Mouse (Mus musculus): ENCODE data around the gene Tmod1. TPM values are rescaled to one million over a fixed set of nuclear protein-coding genes. Genes with fewer than 3 reads are reported as not detected.

The Tmod1 gene
- polyA plus RNA-seq, 1 experiment from 2014 or later: 2.5 TPM

DNA sequence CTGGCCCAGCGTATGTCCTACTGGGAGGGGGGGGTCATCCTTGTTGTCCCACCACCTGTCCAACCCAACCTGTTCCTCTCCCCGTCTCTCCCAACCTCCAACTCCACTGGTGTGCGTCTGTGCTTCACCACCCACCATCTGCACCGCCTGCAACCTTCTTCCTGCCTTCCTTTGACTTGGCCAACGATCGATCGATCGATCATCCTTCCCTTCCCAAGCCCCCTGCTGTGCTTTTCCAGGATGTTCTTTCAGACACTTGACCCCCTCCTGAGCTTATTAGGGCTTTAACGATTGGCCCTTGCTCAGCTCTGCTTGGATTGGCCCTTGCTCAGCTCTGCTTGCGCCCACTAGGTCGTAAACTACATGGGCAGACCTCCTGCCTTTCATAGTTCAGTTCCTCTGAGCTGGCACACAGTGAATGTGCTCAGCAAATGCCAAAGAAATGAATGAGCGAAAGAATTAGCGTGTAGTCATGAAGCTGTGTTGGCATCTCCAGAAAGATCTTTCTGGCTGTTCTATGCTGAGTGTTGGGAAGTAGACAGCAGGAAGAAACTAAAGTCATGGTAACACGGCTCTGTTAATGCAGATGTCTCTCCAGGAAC lies 50.9 kb downstream of the Tmod1 start:
- Histone ChIP-seq H3K27me3 (replicated peaks; ENCODE audit: control insufficient read depth, insufficient read depth, low read length) (no peaks in the 10 kb centered on the region), H3K36me3 (ENCODE audit: control insufficient read depth, insufficient read depth, low read length) (no peaks in the 10 kb centered on the region), H3K4me1 (replicated peaks; ENCODE audit: control insufficient read depth, insufficient read depth, low read length) (0 out of 2 replicates have a peak, but pooled peaks cover 4% of the 10 kb centered on the region), H3K27ac (ENCODE audit: low read depth) (no peak overlapping the region), H3K4me3 (ENCODE audit: low read depth, low read length) (no peak overlapping the region), H3K4me2 (ENCODE audit: low read length) (no peak overlapping the region), H3K9me3 (ENCODE audit: control insufficient read depth, low read length) (no peaks in the 10 kb centered on the region), H3K9ac (ENCODE audit: low read length) (no peak overlapping the region)
- ATAC-seq (replicated peaks; ENCODE audit: low FRiP score, low TSS enrichment, low read depth) (no peak), DNase-seq (ENCODE audit: low spot score) (no peak)
- WGBS: 91% methylated on average over 14 of the region's 14 CpGs

- 85% methylated on average over 5 of the region's 5 CpGs for WGBS
- Histone ChIP-seq H3K4me3 (ENCODE audit: low read depth, low read length) (no peak overlapping the region), H3K4me2 (ENCODE audit: low read length) (no peak overlapping the region), H3K9ac (ENCODE audit: low read length) (no peak overlapping the region), H3K9me3 (ENCODE audit: control insufficient read depth, low read length) (no peaks in the 10 kb centered on the region), H3K27me3 (replicated peaks; ENCODE audit: control insufficient read depth, insufficient read depth, low read length) (no peaks in the 10 kb centered on the region), H3K27ac (ENCODE audit: low read depth) (no peak overlapping the region), H3K4me1 (replicated peaks; ENCODE audit: control insufficient read depth, insufficient read depth, low read length) (0 out of 2 replicates have a peak, but pooled peaks cover 4% of the 10 kb centered on the region), H3K36me3 (ENCODE audit: control insufficient read depth, insufficient read depth, low read length) (no peaks in the 10 kb centered on the region)
- DNase-seq (ENCODE audit: low spot score) (no peak), ATAC-seq (replicated peaks; ENCODE audit: low FRiP score, low TSS enrichment, low read depth) (no peak)
Measured at GRCm38 (mm10) chr4:46092429-46093076, 53.8 kb downstream of the Tmod1 start.

DNA sequence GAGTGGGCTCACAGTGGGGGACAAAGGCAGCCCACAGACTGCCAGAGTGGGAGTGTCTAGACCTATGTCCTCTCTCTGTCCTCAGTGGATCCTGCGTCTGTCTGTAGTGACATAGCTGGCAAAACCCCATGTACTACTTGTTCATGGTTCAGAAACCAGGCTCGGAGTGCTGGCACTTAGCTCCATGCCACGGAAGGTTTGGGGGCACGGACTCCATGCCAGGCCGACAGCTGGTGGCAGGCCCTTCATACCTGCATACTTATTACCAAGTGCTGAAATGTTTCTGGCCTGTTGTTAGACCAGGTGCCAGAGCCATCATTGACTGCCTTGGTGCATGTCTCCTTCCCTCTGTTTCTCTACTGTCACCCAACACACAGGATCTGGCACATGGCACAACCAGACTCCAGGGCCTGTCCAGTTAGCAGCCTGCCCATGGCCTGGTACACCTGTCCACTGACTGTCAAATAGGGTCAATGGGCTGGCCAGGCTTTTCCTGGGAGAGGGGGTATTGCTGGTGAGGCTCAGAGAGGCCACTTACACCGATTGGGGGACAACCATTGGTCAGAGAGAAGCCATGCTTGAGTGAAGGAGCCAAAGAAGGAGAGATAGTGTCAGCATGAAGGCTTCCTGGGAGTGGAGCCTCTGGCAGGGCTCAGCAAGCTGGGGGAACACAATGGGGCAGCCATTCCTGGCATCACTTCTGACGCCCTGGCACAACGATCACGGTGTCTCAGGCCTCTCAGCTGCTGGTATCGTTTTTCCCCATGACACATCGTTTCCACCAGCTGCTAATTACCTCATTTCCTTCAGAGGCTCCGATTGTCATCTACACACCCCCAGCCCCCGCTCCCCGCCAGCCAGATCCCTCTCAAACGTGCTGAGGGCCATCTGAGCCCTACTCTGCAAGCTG lies 56.4 kb downstream of the Tmod1 start:
- no peaks in the 10 kb centered on the region for H3K27me3 ChIP-seq (replicated peaks; ENCODE audit: control insufficient read depth, insufficient read depth, low read length)
- ATAC-seq (replicated peaks; ENCODE audit: low FRiP score, low TSS enrichment, low read depth) (no peak), DNase-seq (ENCODE audit: low spot score) (no peak)
- H3K27ac ChIP-seq (ENCODE audit: low read depth): no peak overlapping the region
- H3K4me3 ChIP-seq (ENCODE audit: low read depth, low read length): no peak overlapping the region
- H3K9ac ChIP-seq (ENCODE audit: low read length): no peak overlapping the region
- H3K9me3 ChIP-seq (ENCODE audit: control insufficient read depth, low read length): no peaks in the 10 kb centered on the region
- H3K4me2 ChIP-seq (ENCODE audit: low read length): no peak overlapping the region
- 71% methylated on average over 15 of the region's 15 CpGs for WGBS
- no peaks in the 10 kb centered on the region for H3K4me1 ChIP-seq (replicated peaks; ENCODE audit: control insufficient read depth, insufficient read depth, low read length)
- no peaks in the 10 kb centered on the region for H3K36me3 ChIP-seq (ENCODE audit: control insufficient read depth, insufficient read depth, low read length)

- Histone ChIP-seq H3K4me1 (replicated peaks; ENCODE audit: control insufficient read depth, insufficient read depth, low read length) (peaks cover 3% of the 10 kb centered on the region), H3K27ac (ENCODE audit: low read depth) (no peak overlapping the region), H3K4me2 (ENCODE audit: low read length) (no peak overlapping the region), H3K27me3 (replicated peaks; ENCODE audit: control insufficient read depth, insufficient read depth, low read length) (no peaks in the 10 kb centered on the region), H3K36me3 (ENCODE audit: control insufficient read depth, insufficient read depth, low read length) (no peaks in the 10 kb centered on the region), H3K4me3 (ENCODE audit: low read depth, low read length) (no peak overlapping the region), H3K9me3 (ENCODE audit: control insufficient read depth, low read length) (no peaks in the 10 kb centered on the region), H3K9ac (ENCODE audit: low read length) (no peak overlapping the region)
- DNase-seq (ENCODE audit: low spot score): no peak
- no peak for ATAC-seq (replicated peaks; ENCODE audit: low FRiP score, low TSS enrichment, low read depth)
- WGBS: 95% methylated on average over 3 of the region's 3 CpGs
Measured at GRCm38 (mm10) chr4:46095826-46096159, 57.1 kb downstream of the Tmod1 start.

GRCm38 (mm10) chr4:46096546-46096945 lies 57.8 kb downstream of the Tmod1 start:
- 85% methylated on average over 7 of the region's 7 CpGs for WGBS
- H3K9ac ChIP-seq (ENCODE audit: low read length): no peak overlapping the region
- no peaks in the 10 kb centered on the region for H3K36me3 ChIP-seq (ENCODE audit: control insufficient read depth, insufficient read depth, low read length)
- DNase-seq (ENCODE audit: low spot score) (no peak), ATAC-seq (replicated peaks; ENCODE audit: low FRiP score, low TSS enrichment, low read depth) (no peak)
- peaks cover 10% of the 10 kb centered on the region for H3K4me1 ChIP-seq (replicated peaks; ENCODE audit: control insufficient read depth, insufficient read depth, low read length)
- H3K9me3 ChIP-seq (ENCODE audit: control insufficient read depth, low read length): no peaks in the 10 kb centered on the region
- H3K27ac ChIP-seq (ENCODE audit: low read depth): no peak overlapping the region
- no peak overlapping the region for H3K4me3 ChIP-seq (ENCODE audit: low read depth, low read length)
- no peak overlapping the region for H3K4me2 ChIP-seq (ENCODE audit: low read length)
- no peaks in the 10 kb centered on the region for H3K27me3 ChIP-seq (replicated peaks; ENCODE audit: control insufficient read depth, insufficient read depth, low read length)

- Histone ChIP-seq H3K9me3 (ENCODE audit: control insufficient read depth, low read length) (no peaks in the 10 kb centered on the region), H3K27me3 (replicated peaks; ENCODE audit: control insufficient read depth, insufficient read depth, low read length) (no peaks in the 10 kb centered on the region), H3K4me1 (replicated peaks; ENCODE audit: control insufficient read depth, insufficient read depth, low read length) (peaks cover 12% of the 10 kb centered on the region), H3K27ac (ENCODE audit: low read depth) (no peak overlapping the region), H3K9ac (ENCODE audit: low read length) (no peak overlapping the region), H3K4me2 (ENCODE audit: low read length) (no peak overlapping the region), H3K36me3 (ENCODE audit: control insufficient read depth, insufficient read depth, low read length) (no peaks in the 10 kb centered on the region), H3K4me3 (ENCODE audit: low read depth, low read length) (no peak overlapping the region)
- WGBS: 78% methylated on average over 2 of the region's 2 CpGs
- ATAC-seq (replicated peaks; ENCODE audit: low FRiP score, low TSS enrichment, low read depth) (no peak), DNase-seq (ENCODE audit: low spot score) (no peak)
Measured at GRCm38 (mm10) chr4:46097591-46097990, 58.9 kb downstream of the Tmod1 start.

- WGBS: 81% methylated on average over 9 of the region's 9 CpGs
- H3K27me3 ChIP-seq (replicated peaks; ENCODE audit: control insufficient read depth, insufficient read depth, low read length): no peaks in the 10 kb centered on the region
- H3K4me3 ChIP-seq (ENCODE audit: low read depth, low read length): no peak overlapping the region
- no peak overlapping the region for H3K27ac ChIP-seq (ENCODE audit: low read depth)
- H3K9me3 ChIP-seq (ENCODE audit: control insufficient read depth, low read length): no peaks in the 10 kb centered on the region
- no peaks in the 10 kb centered on the region for H3K36me3 ChIP-seq (ENCODE audit: control insufficient read depth, insufficient read depth, low read length)
- H3K9ac ChIP-seq (ENCODE audit: low read length): no peak overlapping the region
- DNase-seq (ENCODE audit: low spot score): no peak
- peaks cover 12% of the 10 kb centered on the region for H3K4me1 ChIP-seq (replicated peaks; ENCODE audit: control insufficient read depth, insufficient read depth, low read length)
- ATAC-seq (replicated peaks; ENCODE audit: low FRiP score, low TSS enrichment, low read depth): no peak
- H3K4me2 ChIP-seq (ENCODE audit: low read length): no peak overlapping the region
Measured at GRCm38 (mm10) chr4:46099132-46099531, 60.4 kb downstream of the Tmod1 start.

DNA sequence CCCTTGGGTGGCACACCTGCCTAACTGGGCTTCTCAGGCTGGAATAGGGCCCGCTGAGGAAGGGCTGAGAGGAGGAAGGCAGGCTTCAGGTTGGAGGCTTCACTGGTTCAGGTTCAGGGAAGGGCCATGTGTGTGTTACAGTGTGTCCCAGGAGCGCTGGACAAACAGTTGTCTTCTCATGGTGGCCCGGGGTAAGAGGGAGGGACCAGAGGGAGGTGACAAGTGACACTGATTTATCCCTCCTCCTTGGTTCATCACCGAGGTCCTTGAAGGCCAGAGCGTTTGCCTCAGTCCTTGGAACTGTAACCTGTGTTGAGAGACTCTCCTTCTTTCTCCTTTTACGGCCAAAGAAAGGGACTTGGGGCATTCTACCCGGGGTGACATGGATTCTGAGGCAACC lies 61.8 kb downstream of the Tmod1 start:
- H3K9ac ChIP-seq (ENCODE audit: low read length): no peak overlapping the region
- 40% methylated on average over 7 of the region's 7 CpGs for WGBS
- no peak for ATAC-seq (replicated peaks; ENCODE audit: low FRiP score, low TSS enrichment, low read depth)

More for the DNA sequence above, 61.8 kb downstream of the Tmod1 start:
- Histone ChIP-seq H3K27ac (ENCODE audit: low read depth) (no peak overlapping the region), H3K4me2 (ENCODE audit: low read length) (no peak overlapping the region), H3K4me3 (ENCODE audit: low read depth, low read length) (no peak overlapping the region), H3K4me1 (replicated peaks; ENCODE audit: control insufficient read depth, insufficient read depth, low read length) (peaks cover 12% of the 10 kb centered on the region), H3K27me3 (replicated peaks; ENCODE audit: control insufficient read depth, insufficient read depth, low read length) (no peaks in the 10 kb centered on the region), H3K9me3 (ENCODE audit: control insufficient read depth, low read length) (no peaks in the 10 kb centered on the region), H3K36me3 (ENCODE audit: control insufficient read depth, insufficient read depth, low read length) (no peaks in the 10 kb centered on the region)
- DNase-seq (ENCODE audit: low spot score): no peak
